Mouse (Mus musculus): ENCODE measurements around the gene Fam210b. TPM values are rescaled to one million over a fixed set of nuclear protein-coding genes. Genes with fewer than 3 reads are reported as not detected.

The Fam210b gene
- total RNA-seq, 2 experiments from 2014 or later: 20.7 to 22.8 TPM

DNA sequence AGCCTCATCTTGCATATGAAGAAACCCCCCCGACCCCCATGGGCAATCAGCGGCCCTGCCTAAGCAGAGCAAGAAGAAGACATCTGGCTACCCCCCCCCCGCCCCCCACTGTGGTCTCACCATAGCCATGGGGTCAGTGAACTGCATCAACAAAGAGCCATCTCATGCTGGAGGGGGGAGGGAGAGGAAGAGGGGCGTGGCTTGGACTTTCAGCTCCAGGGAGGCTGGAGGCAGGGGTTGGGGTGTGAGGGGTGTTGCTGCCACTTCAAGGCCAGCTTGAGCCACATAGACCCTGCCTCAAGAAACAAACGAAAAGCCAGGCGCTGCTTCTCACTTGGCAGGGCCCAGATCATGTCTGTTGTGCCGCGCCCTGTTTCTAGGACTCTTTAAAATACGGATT, 50.6 kb downstream of the Fam210b start:
- intact Hi-C loops (cut with DNase I): no loop called here

DNA sequence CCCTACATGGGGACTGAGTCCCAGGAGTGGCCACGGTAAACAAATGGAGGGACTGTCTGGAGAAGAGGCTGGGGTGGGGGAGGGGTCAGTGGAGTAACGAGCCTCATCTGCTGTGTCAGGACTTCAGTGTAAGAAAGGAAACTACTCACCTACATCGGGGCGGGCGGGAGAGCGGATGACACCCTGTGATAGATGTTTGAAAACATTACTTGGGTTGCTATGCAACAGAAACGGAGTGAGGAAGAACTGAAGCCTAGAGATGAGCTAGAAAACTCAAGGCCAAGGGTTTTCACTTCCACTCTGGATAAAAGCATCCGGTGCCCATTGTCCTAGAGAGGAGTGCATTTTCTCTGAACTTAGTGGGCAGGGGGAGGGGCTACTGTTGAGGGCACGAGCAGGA, 54.5 kb downstream of the Fam210b start:
- intact Hi-C loops (cut with DNase I): no loop called here
- no peak for DNase-seq

More for the DNA sequence above, 50.6 kb downstream of the Fam210b start:
- DNase-seq: no peak

DNA sequence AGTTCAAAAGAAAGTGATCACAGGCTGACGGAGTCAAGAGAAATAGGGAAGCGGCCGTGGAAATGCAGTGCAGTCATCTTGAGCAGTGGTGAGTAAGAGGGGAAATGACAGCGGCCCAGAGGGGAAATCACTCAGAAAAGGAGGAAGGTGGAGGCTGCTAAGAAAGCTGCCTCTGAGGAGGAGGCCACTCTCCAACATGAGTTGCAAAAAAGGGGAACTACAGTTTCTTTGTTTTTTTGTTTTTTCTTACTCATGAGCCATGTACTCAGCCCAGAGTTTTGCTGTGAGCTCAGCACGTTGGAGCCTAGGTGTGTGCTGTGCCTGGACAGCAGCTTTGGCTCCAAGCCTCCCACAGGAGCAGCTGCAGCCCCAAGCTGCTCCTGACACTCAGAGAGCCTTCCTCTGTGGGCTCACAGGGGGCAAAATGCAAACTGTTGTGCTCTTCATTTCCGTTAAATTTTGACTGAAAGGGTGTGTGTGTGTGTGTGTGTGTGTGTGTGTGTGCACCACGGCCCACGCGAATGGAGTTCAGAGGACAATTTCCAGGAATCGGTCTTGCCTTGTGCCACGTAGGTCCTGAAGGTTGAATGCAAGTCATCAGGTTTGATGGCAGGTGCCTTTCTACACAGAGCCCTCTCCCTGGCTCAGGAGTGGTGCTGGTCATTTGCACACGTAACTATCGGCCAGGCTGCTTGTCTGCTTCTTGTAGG, 55.9 kb downstream of the Fam210b start:
- DNase-seq: no peak
- intact Hi-C loops (cut with DNase I): no loop called here

DNA sequence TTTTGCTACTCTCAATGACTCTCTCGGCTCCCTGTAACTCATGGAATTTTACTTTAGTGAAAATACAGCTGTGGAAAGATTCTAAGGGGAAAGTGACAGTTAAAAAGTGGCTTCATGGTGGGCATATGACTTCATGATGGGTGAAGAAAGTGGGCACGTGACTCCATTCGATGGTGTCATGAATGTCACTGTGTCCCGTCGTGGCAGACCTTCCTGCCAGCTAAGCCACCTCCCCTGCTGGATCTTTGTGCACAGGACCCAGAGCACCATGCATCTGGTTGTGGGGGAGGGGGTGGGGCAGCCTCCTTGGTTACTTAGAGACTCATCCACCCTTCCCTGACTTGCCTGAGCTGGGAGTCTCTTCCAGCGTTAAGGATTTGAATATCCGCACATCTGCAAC, 58.9 kb downstream of the Fam210b start:
- DNase-seq: no peak

DNA sequence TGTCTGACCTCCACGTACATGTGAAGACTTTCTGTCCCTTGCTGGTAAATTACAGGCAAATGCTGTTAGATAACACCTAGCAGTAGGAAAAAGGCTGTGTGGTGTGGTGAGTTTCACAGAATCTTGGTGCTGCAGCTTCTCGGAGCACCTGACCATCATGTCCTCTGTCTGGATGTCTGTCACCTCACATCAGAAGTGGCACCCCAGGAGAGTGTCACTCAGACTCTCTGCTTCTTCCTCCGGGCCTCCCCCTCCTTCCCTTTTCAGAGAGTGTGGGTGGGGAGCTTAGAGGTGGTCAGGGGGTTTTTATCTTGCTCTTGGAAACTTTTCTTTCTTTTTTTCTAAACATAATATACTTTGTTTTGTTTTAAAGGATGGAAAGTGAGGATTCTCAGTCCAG, 59.6 kb downstream of the Fam210b start:
- intact Hi-C loops (cut with DNase I): no loop called here
- no peak for DNase-seq

More for the DNA sequence above, 58.9 kb downstream of the Fam210b start:
- intact Hi-C loops (cut with DNase I): no loop called here

Other genes with a start within 250 kb of the Fam210b start
- under 1 TPM; 0.18 TPM for gene Mc3r, start 97.1 kb upstream of the Fam210b start, total RNA-seq (2021)
- gene Aurka, start 25.0 kb downstream of the Fam210b start, total RNA-seq (2021): 1 to 10 TPM; 4.7 to 6.8 TPM
- gene Cstf1, start 25.1 kb downstream of the Fam210b start, total RNA-seq (2021): 10 to 100 TPM; 26.5 to 29.8 TPM
- under 1 TPM; 0.16 to 0.24 TPM for gene Cass4, start 48.2 kb downstream of the Fam210b start, total RNA-seq (2021)
- gene Rtf2, start 95.0 kb downstream of the Fam210b start, total RNA-seq (2021): 10 to 100 TPM; 62.8 to 63.8 TPM
- not detected for gene Gcnt7, start 113.0 kb downstream of the Fam210b start, total RNA-seq (2021)
- under 1 TPM in 1 of 2 experiments, not detected in 1; 0.91 TPM for gene Fam209, start 127.0 kb downstream of the Fam210b start, total RNA-seq (2021)
- gene Tfap2c, start 204.0 kb downstream of the Fam210b start, total RNA-seq (2021): 1 to 10 TPM; 1.2 TPM

All from left cerebral cortex, postnatal 4 days (tissue).